Mouse (Mus musculus): ENCODE data around the gene Kif1a. TPM values are rescaled to one million over a fixed set of nuclear protein-coding genes. Genes with fewer than 3 reads are reported as not detected.
A peak's percentile ranks its signal among the peaks of the same experiment; 100 is the strongest.

The Kif1a gene
- 100 to 1,000 TPM; 681 to 718 (median 697) TPM for total RNA-seq (2022)

- peak; percentile 87 to 93 for DNase-seq (ENCODE audit: low spot score in 2 of 2)
Measured at GRCm38 (mm10) chr1:93101571-93102061, at the start of gene Kif1a. Kif1a (minus strand) TSS chr1:93101951.

- no peak for DNase-seq (ENCODE audit: low spot score in 2 of 2)
Measured at GRCm38 (mm10) chr1:93150907-93151661, 49.3 kb upstream of the Kif1a start.

- no peak for DNase-seq (ENCODE audit: low spot score in 2 of 2)
Measured at GRCm38 (mm10) chr1:93144176-93144575, 42.4 kb upstream of the Kif1a start.

- no peak for DNase-seq (ENCODE audit: low spot score in 2 of 2)
Measured at GRCm38 (mm10) chr1:93142871-93143270, 41.1 kb upstream of the Kif1a start.

- peak in 1 of 2 experiments; percentile 36 for DNase-seq (ENCODE audit: low spot score in 2 of 2)
Measured at GRCm38 (mm10) chr1:93139713-93140112, 38.0 kb upstream of the Kif1a start.

- DNase-seq (ENCODE audit: low spot score in 2 of 2) = no peak
Measured at GRCm38 (mm10) chr1:93138534-93138933, 36.8 kb upstream of the Kif1a start.

- DNase-seq (ENCODE audit: low spot score in 2 of 2) = no peak
Measured at GRCm38 (mm10) chr1:93135036-93135526, 33.3 kb upstream of the Kif1a start, which contains the start of gene Agxt. Agxt (plus strand) TSS chr1:93135240.

GRCm38 (mm10) chr1:93132676-93133075 is 30.9 kb upstream of the Kif1a start:
- DNase-seq (ENCODE audit: low spot score in 2 of 2) = no peak

GRCm38 (mm10) chr1:93130242-93130983 is 28.7 kb upstream of the Kif1a start:
- no peak for DNase-seq (ENCODE audit: low spot score in 2 of 2)

GRCm38 (mm10) chr1:93128710-93129349 is 27.1 kb upstream of the Kif1a start:
- DNase-seq (ENCODE audit: low spot score in 2 of 2) = peak; percentile 62 to 79

- DNase-seq (ENCODE audit: low spot score in 2 of 2) = no peak
Measured at GRCm38 (mm10) chr1:93128209-93128608, 26.5 kb upstream of the Kif1a start.

GRCm38 (mm10) chr1:93125256-93125655 is 23.5 kb upstream of the Kif1a start:
- DNase-seq (ENCODE audit: low spot score in 2 of 2) = no peak

- DNase-seq (ENCODE audit: low spot score in 2 of 2) = no peak
Measured at GRCm38 (mm10) chr1:93124066-93124465, 22.3 kb upstream of the Kif1a start.

- DNase-seq (ENCODE audit: low spot score in 2 of 2) = no peak
Measured at GRCm38 (mm10) chr1:93123179-93123854, 21.6 kb upstream of the Kif1a start.

- DNase-seq (ENCODE audit: low spot score in 2 of 2) = no peak
Measured at GRCm38 (mm10) chr1:93118816-93119215, 17.1 kb upstream of the Kif1a start.

GRCm38 (mm10) chr1:93115471-93115870 is 13.7 kb upstream of the Kif1a start:
- no peak for DNase-seq (ENCODE audit: low spot score in 2 of 2)

GRCm38 (mm10) chr1:93114713-93115463 is 13.1 kb upstream of the Kif1a start:
- DNase-seq (ENCODE audit: low spot score in 2 of 2) = peak; percentile 75 to 80

GRCm38 (mm10) chr1:93102700-93103099 is 949 bp upstream of the Kif1a start:
- no peak for DNase-seq (ENCODE audit: low spot score in 2 of 2)

GRCm38 (mm10) chr1:93100576-93101491 is 917 bp downstream of the Kif1a start:
- DNase-seq (ENCODE audit: low spot score in 2 of 2) = peak; percentile 62 to 66
